Mouse (Mus musculus) neutrophil, adult 83 days (primary cell): ENCODE measurements around the gene Enpep. TPM values are rescaled to one million over a fixed set of nuclear protein-coding genes. Genes with fewer than 3 reads are reported as not detected.

Experiments
- total RNA-seq, 2 experiments: library from RNA; stranded (reverse); gene quantifications; one replicate each; pipeline ENCODE4 v1.2.4; 2023

Enpep gene
- total RNA-seq, result under 1 TPM; 0.59 to 0.77 TPM

GRCm38 (mm10) chr3:129332586-129332985, at the start of gene Enpep:
TSS of gene Enpep (minus strand) at chr3:129332720.

Other genes with a start within 250 kb of the Enpep start
- under 1 TPM in 1 of 2 experiments, not detected in 1; 0.46 TPM for gene Pitx2, start 132.8 kb downstream of the Enpep start, total RNA-seq
- 1 to 10 TPM; 4.5 to 5.4 TPM for gene Elovl6, start 199.6 kb upstream of the Enpep start, total RNA-seq